In genomic region chr12:32489415-32490139, GRCm38 (mm10) we compare ENCODE assay signal across 15 mouse cellular contexts.
DNase-seq lines count a peak whose midpoint lies in the region; ATAC-seq and TF ChIP-seq lines count a peak whose summit lies in the region.
"Had no signal": no experiment of that assay in that cellular context is flagged by ENCODE, and none has a peak within 500 bp of the region (broad histone marks: within the 10 kb centered on the region; RNA-seq: fewer than 3 reads in every experiment).

No protein-coding gene starts in this region.

- no peak overlapping the region for H3K9ac ChIP-seq in embryonic facial prominence, embryonic 14.5 days (ENCODE audit: low read depth, low read length)
- H3K9ac ChIP-seq in lung, embryonic 14.5 days, result no peak overlapping the region
- H3K9ac ChIP-seq in hindbrain, postnatal 0 days (replicated peaks; ENCODE audit: low read length), result no peak overlapping the region
- no peak overlapping the region for H3K9ac ChIP-seq in neural tube, embryonic 15.5 days (replicated peaks)

- no peak overlapping the region for H3K4me3 ChIP-seq in embryonic facial prominence, embryonic 14.5 days (ENCODE audit: low read depth, low read length)
- H3K4me3 ChIP-seq in embryonic facial prominence, embryonic 10.5 days, result no peak overlapping the region
- H3K4me3 ChIP-seq in lung, embryonic 14.5 days (ENCODE audit: low read depth, low read length), result no peak overlapping the region
- no peak overlapping the region for H3K4me3 ChIP-seq in hindbrain, postnatal 0 days (ENCODE audit: low read length)
- H3K4me3 ChIP-seq in neural tube, embryonic 15.5 days (replicated peaks), result no peak overlapping the region

- peak; percentile 28 for DNase-seq in embryonic facial prominence, embryonic 14.5 days (ENCODE audit: low spot score)
- no peak for DNase-seq in embryonic facial prominence, embryonic 10.5 days (ENCODE audit: low spot score)
- peak; percentile 17 for DNase-seq in lung, embryonic 14.5 days
- no peak for DNase-seq in lung, postnatal 10 days
- peak; percentile 56 for DNase-seq in hindbrain, postnatal 0 days (ENCODE audit: low spot score)
- DNase-seq in cerebellum, adult 9-10 months, result no peak
- no peak for DNase-seq in adrenal gland, postnatal 14 days
- DNase-seq: adrenal gland, postnatal 36 days; B cell, adult 2 months; cerebellum, adult 2 months; gastrocnemius, postnatal 14 days; heart, postnatal 10 days; lung, postnatal 4 days had no signal

- no peaks in the 10 kb centered on the region for H3K27me3 ChIP-seq in embryonic facial prominence, embryonic 14.5 days (replicated peaks; ENCODE audit: control insufficient read depth, insufficient read depth, low read length)
- no peaks in the 10 kb centered on the region for H3K27me3 ChIP-seq in embryonic facial prominence, embryonic 10.5 days (replicated peaks; ENCODE audit: low read depth, poor library complexity, severe bottlenecking)
- H3K27me3 ChIP-seq in lung, embryonic 14.5 days (ENCODE audit: insufficient read depth, low read length), result no peaks in the 10 kb centered on the region
- no peaks in the 10 kb centered on the region for H3K27me3 ChIP-seq in hindbrain, postnatal 0 days (ENCODE audit: insufficient read depth, low read length)
- no peaks in the 10 kb centered on the region for H3K27me3 ChIP-seq in neural tube, embryonic 15.5 days (replicated peaks)
- H3K27me3 ChIP-seq: Patski had no signal

- no peak for ATAC-seq in embryonic facial prominence, embryonic 14.5 days (ENCODE audit: low read depth)
- no peak for ATAC-seq in lung, embryonic 14.5 days (ENCODE audit: insufficient read depth)
- peak; percentile 88 for ATAC-seq in hindbrain, postnatal 0 days
- ATAC-seq in neural tube, embryonic 15.5 days (ENCODE audit: low FRiP score), result peak; percentile 94
- ATAC-seq: Patski had no signal

- H3K4me1 ChIP-seq in embryonic facial prominence, embryonic 14.5 days (ENCODE audit: control insufficient read depth, insufficient read depth, low read length), result 0 out of 2 replicates have a peak, but pooled peaks cover 3% of the 10 kb centered on the region
- peaks cover 12% of the 10 kb centered on the region; the same call in 1 of the 2 replicates for H3K4me1 ChIP-seq in embryonic facial prominence, embryonic 10.5 days
- H3K4me1 ChIP-seq in lung, embryonic 14.5 days (ENCODE audit: insufficient read depth), result peaks cover 11% of the 10 kb centered on the region; the same call in 1 of the 2 replicates
- H3K4me1 ChIP-seq in hindbrain, postnatal 0 days (ENCODE audit: insufficient read depth, low read length), result no peaks in the 10 kb centered on the region
- no peaks in the 10 kb centered on the region for H3K4me1 ChIP-seq in neural tube, embryonic 15.5 days

- no peak overlapping the region for H3K27ac ChIP-seq in embryonic facial prominence, embryonic 14.5 days (replicated peaks; ENCODE audit: low read depth, low read length)
- H3K27ac ChIP-seq in embryonic facial prominence, embryonic 10.5 days (replicated peaks), result no peak overlapping the region
- no peak overlapping the region for H3K27ac ChIP-seq in lung, embryonic 14.5 days (ENCODE audit: low read depth)
- no peak overlapping the region for H3K27ac ChIP-seq in hindbrain, postnatal 0 days
- H3K27ac ChIP-seq in neural tube, embryonic 15.5 days (replicated peaks), result peak overlapping the region; percentile 54; the same call in 1 of the 2 replicates

- H3K36me3 ChIP-seq in embryonic facial prominence, embryonic 14.5 days (ENCODE audit: control insufficient read depth, insufficient read depth, low read length), result no peaks in the 10 kb centered on the region
- no peaks in the 10 kb centered on the region for H3K36me3 ChIP-seq in embryonic facial prominence, embryonic 10.5 days (replicated peaks)
- no peaks in the 10 kb centered on the region for H3K36me3 ChIP-seq in lung, embryonic 14.5 days (ENCODE audit: insufficient read depth)
- H3K36me3 ChIP-seq in hindbrain, postnatal 0 days (ENCODE audit: insufficient read depth, low read length), result no peaks in the 10 kb centered on the region
- no peaks in the 10 kb centered on the region for H3K36me3 ChIP-seq in neural tube, embryonic 15.5 days

- no peak for TF ChIP-seq CTCF in lung, embryonic 14.5 days (IDR thresholded peaks at IDR 0.05; ENCODE audit: low read depth)
- TF ChIP-seq CTCF in hindbrain, postnatal 0 days (IDR thresholded peaks at IDR 0.05; ENCODE audit: low read depth), result no peak

- no peak overlapping the region for H3K4me2 ChIP-seq in embryonic facial prominence, embryonic 14.5 days (ENCODE audit: low read depth, low read length)
- H3K4me2 ChIP-seq in lung, embryonic 14.5 days, result no peak overlapping the region
- no peak overlapping the region for H3K4me2 ChIP-seq in hindbrain, postnatal 0 days (ENCODE audit: low read depth, low read length)
- no peak overlapping the region for H3K4me2 ChIP-seq in neural tube, embryonic 15.5 days

- H3K9me3 ChIP-seq in embryonic facial prominence, embryonic 14.5 days (ENCODE audit: control insufficient read depth, low read length), result no peaks in the 10 kb centered on the region
- H3K9me3 ChIP-seq in embryonic facial prominence, embryonic 10.5 days, result no peaks in the 10 kb centered on the region
- H3K9me3 ChIP-seq in lung, embryonic 14.5 days (ENCODE audit: low read depth, low read length), result no peaks in the 10 kb centered on the region
- no peaks in the 10 kb centered on the region for H3K9me3 ChIP-seq in hindbrain, postnatal 0 days (ENCODE audit: low read length)
- H3K9me3 ChIP-seq in neural tube, embryonic 15.5 days (replicated peaks), result no peaks in the 10 kb centered on the region

Comparison
In these comparisons a context has a peak if more than half of its experiments do, and no peak if none do; other contexts are left out.
1. DNase-seq: peak in embryonic facial prominence, embryonic 14.5 days (single experiment), lung, embryonic 14.5 days (single experiment) and hindbrain, postnatal 0 days (single experiment); none in embryonic facial prominence, embryonic 10.5 days (single experiment), lung, postnatal 10 days (single experiment), cerebellum, adult 9-10 months (single experiment) and adrenal gland, postnatal 14 days (single experiment).
2. ATAC-seq: peak in hindbrain, postnatal 0 days (single experiment) and neural tube, embryonic 15.5 days (single experiment); none in embryonic facial prominence, embryonic 14.5 days (single experiment) and lung, embryonic 14.5 days (single experiment).